Mouse (Mus musculus): ENCODE data around the gene Ankrd34a. TPM values are rescaled to one million over a fixed set of nuclear protein-coding genes. Genes with fewer than 3 reads are reported as not detected.

Ankrd34a gene
- total RNA-seq, 2 experiments from 2014 or later: 56.6 to 57.0 TPM

DNA sequence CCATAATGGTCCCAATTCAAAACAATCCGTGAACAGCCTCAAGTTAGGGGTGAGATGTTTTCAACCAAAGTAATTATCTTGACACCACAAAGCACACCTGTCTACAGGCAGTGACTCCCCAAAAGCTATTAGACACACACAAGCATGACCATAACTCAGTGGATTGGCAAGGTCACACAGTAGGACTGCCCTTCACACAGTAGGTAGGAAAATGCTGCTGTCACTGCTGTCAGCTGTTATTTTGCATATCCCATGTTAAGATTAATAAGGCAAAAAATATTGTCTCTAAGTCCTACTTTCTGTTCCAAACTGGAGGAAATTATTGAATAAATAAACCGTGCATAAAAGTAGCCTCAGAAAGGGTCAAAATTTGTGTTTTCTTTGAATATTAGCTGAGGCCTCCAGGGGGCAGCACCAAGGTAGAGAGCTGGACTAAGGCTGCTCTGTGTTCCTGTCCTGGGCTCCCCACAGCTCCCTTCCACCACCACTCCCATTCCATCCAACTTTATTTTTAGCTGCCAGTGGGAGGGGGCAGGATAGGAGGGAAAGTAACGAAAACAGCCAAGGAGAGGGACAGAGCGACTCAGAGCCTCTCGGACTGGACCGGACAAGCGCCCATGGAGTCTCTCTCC lies 48.7 kb downstream of the Ankrd34a start, which contains the start of gene Itga10:
Gene Itga10 (plus strand): TSS at position 567 of the 632 bp plus-strand sequence.
- intact Hi-C loops (cut with DNase I): no loop called here
- DNase-seq (ENCODE audit: extremely low spot score in 1 of 2, low spot score in 2 of 2): peak in 1 of 2 experiments; percentile 58

GRCm38 (mm10) chr3:96647365-96647764 lies 50.9 kb downstream of the Ankrd34a start:
- intact Hi-C loops (cut with DNase I): no loop called here
- no peak for DNase-seq (ENCODE audit: extremely low spot score in 1 of 2, low spot score in 2 of 2)

Other genes with a start within 250 kb of the Ankrd34a start
- gene BC107364, start 144.3 kb upstream of the Ankrd34a start, total RNA-seq (2021): not detected
- gene Hfe2, start 71.5 kb upstream of the Ankrd34a start, total RNA-seq (2021): under 1 TPM; 0.39 to 0.57 TPM
- gene Txnip, start 38.7 kb upstream of the Ankrd34a start, total RNA-seq (2021): 10 to 100 TPM; 40.3 to 45.4 TPM
- not detected for gene Gm16253, start 19.7 kb upstream of the Ankrd34a start, total RNA-seq (2021)
- gene Polr3gl, start 2.5 kb upstream of the Ankrd34a start, total RNA-seq (2021): 10 to 100 TPM; 26.3 to 29.3 TPM
- gene Lix1l, start 4.5 kb downstream of the Ankrd34a start, total RNA-seq (2021): 10 to 100 TPM; 26.5 to 27.1 TPM
- gene Rbm8a, start 33.3 kb downstream of the Ankrd34a start, total RNA-seq (2021): 10 to 100 TPM; 48.0 to 54.2 TPM
- gene Pex11b, start 38.7 kb downstream of the Ankrd34a start, total RNA-seq (2021): 10 to 100 TPM; 46.2 to 47.7 TPM
- under 1 TPM; 0.12 to 0.28 TPM for gene Gm42957, start 38.8 kb downstream of the Ankrd34a start, total RNA-seq (2021)
- 1 to 10 TPM; 1.4 to 1.9 TPM for gene Itga10, start 48.9 kb downstream of the Ankrd34a start, total RNA-seq (2021)
- gene Ankrd35, start 73.5 kb downstream of the Ankrd34a start, total RNA-seq (2021): 1 to 10 TPM; 7.1 to 7.9 TPM
- 10 to 100 TPM; 19.7 to 26.6 TPM for gene Pias3, start 99.7 kb downstream of the Ankrd34a start, total RNA-seq (2021)
- 1 to 10 TPM; 4.7 to 5.8 TPM for gene Nudt17, start 111.9 kb downstream of the Ankrd34a start, total RNA-seq (2021)
- gene Polr3c, start 131.0 kb downstream of the Ankrd34a start, total RNA-seq (2021): 10 to 100 TPM; 27.5 to 28.1 TPM
- 10 to 100 TPM; 64.1 to 67.2 TPM for gene Rnf115, start 131.0 kb downstream of the Ankrd34a start, total RNA-seq (2021)
- not detected for gene Pdzk1, start 232.6 kb downstream of the Ankrd34a start, total RNA-seq (2021)
- not detected for gene Cd160, start 232.7 kb downstream of the Ankrd34a start, total RNA-seq (2021)